Mouse (Mus musculus): Measurements from ENCODE around the gene Rab22a.

- no peak for TF ChIP-seq CTCF (IDR thresholded peaks at IDR 0.05; ENCODE audit: low read depth)
- TF ChIP-seq EP300 (IDR thresholded peaks at IDR 0.05; ENCODE audit: low read depth): no peak
These were observed 70.9 kb downstream of the Rab22a start for GRCm38 (mm10) chr2:173730444-173730966.

Data from heart, postnatal 0 days (tissue).